Mouse (Mus musculus) forebrain, embryonic 16.5 days (tissue): ENCODE results near the gene Prkch. TPM values are rescaled to one million over a fixed set of nuclear protein-coding genes. Genes with fewer than 3 reads are reported as not detected.

Experiments
- ATAC-seq: fragments of 200-750 bp; cut with Nextera tagmentation; 2 replicates; pipeline ENCODE4 v1.8.0; 2017; ENCODE audit warnings: mild to moderate bottlenecking, moderate library complexity
- H3K27ac ChIP-seq: fragments of 300-500 bp; sonication (generic); 2 replicates; pipeline ENCODE4 v1.5.1; 2014; ENCODE audit warnings: low read length, control low read depth
- H3K27me3 ChIP-seq: fragments of 300-500 bp; sonication (generic); replicated peaks from 2 replicates; pipeline ENCODE4 v1.6.1; 2014; ENCODE audit warnings: low read length; ENCODE audit not compliant: control insufficient read depth, insufficient read depth
- H3K36me3 ChIP-seq: fragments of 300-500 bp; sonication (generic); 2 replicates; pipeline ENCODE4 v1.6.1; 2014; ENCODE audit not compliant: control insufficient read depth, insufficient read depth
- H3K4me1 ChIP-seq: fragments of 300-500 bp; sonication (generic); replicated peaks from 2 replicates; pipeline ENCODE4 v1.6.1; 2014; ENCODE audit warnings: low read length; ENCODE audit not compliant: control insufficient read depth, insufficient read depth
- H3K4me2 ChIP-seq: fragments of 300-500 bp; sonication (generic); 2 replicates; pipeline ENCODE4 v1.6.1; 2014; ENCODE audit warnings: mild to moderate bottlenecking, low read length, control low read depth
- H3K4me3 ChIP-seq: fragments of 300-500 bp; sonication (generic); replicated peaks from 2 replicates; pipeline ENCODE4 v1.5.1; 2014; ENCODE audit warnings: mild to moderate bottlenecking, low read length, control low read depth
- H3K9ac ChIP-seq: fragments of 300-500 bp; sonication (generic); replicated peaks from 2 replicates; pipeline ENCODE4 v1.6.1; 2014; ENCODE audit warnings: low read depth, low read length, control low read depth
- H3K9me3 ChIP-seq: fragments of 300-500 bp; sonication (generic); 2 replicates; pipeline ENCODE4 v1.6.1; 2016; ENCODE audit warnings: low read length; ENCODE audit not compliant: control insufficient read depth
- WGBS: fragments of 180-500 bp; shearing (Covaris S2); extraction: QIAGEN DNeasy Blood & Tissue Kit; methylation state at CpG from one replicate; pipeline ENCODE4 v1.1.7; 2014; 5-methylcytosine and 5-hydroxymethylcytosine counted together
- polyA plus RNA-seq: library from polyadenylated mRNA; unstranded; fragments of >200 nt; fragmentation: Nextera tagmentation; extraction: Ambion mirVana; gene quantifications from 2 replicates; pipeline ENCODE4 v1.2.1, GENCODE M21; 2015

The Prkch gene
- polyA plus RNA-seq, 1 experiment from 2014 or later, result 4.3 TPM

DNA sequence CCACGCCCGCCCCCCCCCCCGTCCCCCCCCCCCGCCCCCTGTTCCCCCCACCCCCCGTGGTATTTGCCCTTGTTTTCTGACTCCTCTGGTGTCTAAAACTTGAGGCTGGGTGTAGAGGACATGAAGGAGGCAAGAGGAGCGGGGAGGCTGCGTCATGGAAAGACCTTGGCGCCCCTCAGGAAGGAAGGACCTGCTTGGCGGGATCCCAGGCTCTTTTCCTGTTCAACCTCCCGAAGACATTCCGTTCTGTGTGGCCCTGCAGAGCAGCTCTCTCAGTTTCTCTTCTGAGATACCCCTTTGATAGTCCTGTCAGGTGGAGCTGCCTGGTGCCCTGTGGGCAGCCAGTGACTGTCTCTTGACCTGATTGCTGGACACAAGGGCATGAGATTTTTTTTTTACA lies 7.0 kb downstream of the Prkch start:
- Histone ChIP-seq H3K36me3 (no peaks in the 10 kb centered on the region), H3K4me1 (no peaks in the 10 kb centered on the region), H3K4me3 (no peak overlapping the region), H3K27me3 (peaks cover 5% of the 10 kb centered on the region; the same call in 1 of the 2 replicates), H3K9me3 (no peaks in the 10 kb centered on the region), H3K9ac (no peak overlapping the region), H3K4me2 (no peak overlapping the region), H3K27ac (no peak overlapping the region)
- 55% methylated on average over 10 of the region's 11 CpGs for WGBS
- no peak for ATAC-seq

DNA sequence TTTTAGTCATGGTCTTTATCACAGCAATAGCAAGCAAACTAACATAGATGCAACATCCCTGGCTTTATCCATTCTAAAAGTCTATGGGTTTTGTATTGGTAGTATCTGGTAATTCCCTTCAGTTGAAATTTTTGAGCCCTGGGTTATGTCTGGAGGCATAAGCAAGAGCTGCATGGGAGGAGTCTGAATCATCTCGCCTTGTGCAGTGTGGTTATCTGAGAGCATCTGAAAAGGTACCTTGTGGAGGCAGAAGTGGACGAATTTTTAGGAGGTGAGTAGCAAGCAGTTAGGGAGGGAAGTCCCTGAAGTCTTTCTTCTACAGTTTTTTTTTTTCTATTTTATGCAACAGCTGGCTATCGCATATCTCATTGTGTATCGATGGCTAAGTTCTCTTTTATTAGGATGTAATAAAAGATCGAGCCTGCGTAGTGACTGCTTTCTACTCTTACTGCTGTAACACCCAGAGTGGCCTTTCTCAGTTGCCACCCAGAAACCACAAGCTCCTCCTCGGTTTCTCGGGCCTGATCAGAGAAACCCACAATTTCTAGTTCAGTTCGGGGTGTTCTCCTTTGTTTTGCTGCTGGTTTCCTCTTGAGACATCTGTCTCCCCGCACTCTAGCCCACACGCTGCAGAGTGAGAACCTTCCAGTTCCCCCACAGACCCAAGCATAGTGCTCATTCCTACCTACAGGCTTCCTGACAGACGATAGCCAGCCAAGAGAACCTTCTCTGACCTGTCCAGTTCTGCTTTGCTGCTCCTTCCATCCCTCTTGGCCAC lies 8.6 kb downstream of the Prkch start:
- ATAC-seq, result no peak
- no peaks in the 10 kb centered on the region for H3K4me1 ChIP-seq
- H3K36me3 ChIP-seq, result no peaks in the 10 kb centered on the region
- H3K9me3 ChIP-seq, result no peaks in the 10 kb centered on the region
- H3K4me2 ChIP-seq, result no peak overlapping the region
- H3K27ac ChIP-seq, result no peak overlapping the region
- no peak overlapping the region for H3K4me3 ChIP-seq
- no peaks in the 10 kb centered on the region for H3K27me3 ChIP-seq
- H3K9ac ChIP-seq, result no peak overlapping the region
- WGBS, result 90% methylated on average over 12 of the region's 12 CpGs

DNA sequence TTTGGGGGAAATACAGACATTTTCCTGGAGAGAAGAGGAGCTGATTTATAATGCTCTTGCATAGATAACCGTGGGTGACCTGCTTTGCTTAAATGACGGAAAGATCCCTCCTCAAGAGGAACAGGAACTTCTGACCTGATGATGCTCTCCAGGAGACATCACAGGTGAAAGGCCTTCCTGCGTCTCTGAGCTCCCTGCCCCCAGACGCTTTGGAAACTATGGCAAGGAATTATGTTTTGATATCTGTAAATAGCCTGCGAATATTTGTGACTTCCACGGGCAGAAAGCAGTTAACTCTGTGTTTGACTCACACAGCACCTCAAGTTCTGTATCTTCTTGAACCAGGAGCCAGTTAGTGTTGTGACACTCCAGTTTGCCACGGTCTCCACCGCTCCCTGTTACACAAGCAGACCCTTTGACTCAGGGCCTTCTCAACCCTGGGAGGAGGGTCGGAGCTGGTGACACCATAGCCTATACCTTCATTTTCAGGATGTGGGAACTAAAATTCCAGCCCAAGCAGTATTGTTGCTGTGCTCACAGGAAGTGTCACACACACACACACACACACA lies 9.7 kb downstream of the Prkch start:
- no peaks in the 10 kb centered on the region for H3K27me3 ChIP-seq
- ATAC-seq, result no peak
- no peaks in the 10 kb centered on the region for H3K9me3 ChIP-seq
- no peaks in the 10 kb centered on the region for H3K4me1 ChIP-seq
- H3K4me2 ChIP-seq, result no peak overlapping the region
- no peaks in the 10 kb centered on the region for H3K36me3 ChIP-seq
- 94% methylated on average over 9 of the region's 9 CpGs for WGBS
- no peak overlapping the region for H3K4me3 ChIP-seq
- no peak overlapping the region for H3K9ac ChIP-seq
- no peak overlapping the region for H3K27ac ChIP-seq

DNA sequence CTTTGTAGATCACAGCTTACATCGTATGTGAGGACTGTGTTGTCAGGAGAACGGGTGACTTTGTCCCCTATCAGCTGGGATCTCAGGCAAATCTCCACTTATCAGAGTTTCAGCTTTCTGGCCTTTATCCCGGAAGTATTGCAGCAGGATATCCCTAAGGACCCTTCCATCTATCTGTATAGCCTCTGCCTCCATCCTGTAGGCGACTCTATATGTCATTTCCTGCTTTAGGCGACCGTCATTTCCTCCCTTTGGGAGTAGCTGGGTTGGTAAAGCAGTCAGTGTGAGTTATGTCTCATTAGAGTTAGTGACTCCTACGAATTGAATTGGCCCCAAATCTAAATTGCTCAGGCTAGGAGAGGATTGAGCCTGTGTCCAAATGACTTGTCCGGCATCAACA lies 10.6 kb downstream of the Prkch start:
- WGBS, result 83% methylated on average over 8 of the region's 8 CpGs
- Histone ChIP-seq H3K9me3 (no peaks in the 10 kb centered on the region), H3K36me3 (no peaks in the 10 kb centered on the region), H3K4me1 (no peaks in the 10 kb centered on the region), H3K27me3 (no peaks in the 10 kb centered on the region), H3K27ac (no peak overlapping the region), H3K9ac (no peak overlapping the region), H3K4me3 (no peak overlapping the region), H3K4me2 (no peak overlapping the region)
- ATAC-seq, result no peak

DNA sequence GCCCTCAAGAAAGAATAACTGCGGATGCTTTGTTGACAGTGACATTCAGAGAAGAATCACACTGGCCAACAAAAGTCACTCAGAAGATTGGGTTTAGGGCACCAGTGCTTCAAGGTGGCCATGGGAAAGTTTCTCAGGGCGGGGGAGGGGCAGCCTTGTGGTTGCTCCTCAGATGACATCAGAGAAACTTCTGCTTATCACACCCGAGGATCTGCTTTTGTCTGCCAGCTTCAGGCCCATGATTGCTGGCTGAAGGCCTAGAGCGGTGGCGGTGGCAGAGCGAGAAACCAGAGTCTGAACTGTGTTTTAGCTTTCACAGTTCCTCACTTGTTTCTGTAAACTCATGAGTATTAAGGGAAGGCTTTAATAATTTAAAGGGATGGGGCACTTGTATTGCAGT lies 13.6 kb downstream of the Prkch start:
- Histone ChIP-seq H3K36me3 (no peaks in the 10 kb centered on the region), H3K27ac (no peak overlapping the region), H3K9ac (no peak overlapping the region), H3K9me3 (no peaks in the 10 kb centered on the region), H3K4me3 (no peak overlapping the region), H3K27me3 (no peaks in the 10 kb centered on the region), H3K4me1 (no peaks in the 10 kb centered on the region), H3K4me2 (no peak overlapping the region)
- 59% methylated on average over 6 of the region's 6 CpGs for WGBS
- ATAC-seq, result no peak

GRCm38 (mm10) chr12:73600457-73600856 lies 15.9 kb downstream of the Prkch start:
- no peak for ATAC-seq
- 64% methylated on average over 4 of the region's 4 CpGs for WGBS
- no peak overlapping the region for H3K27ac ChIP-seq
- no peaks in the 10 kb centered on the region for H3K27me3 ChIP-seq
- no peaks in the 10 kb centered on the region for H3K9me3 ChIP-seq
- no peak overlapping the region for H3K4me2 ChIP-seq
- H3K9ac ChIP-seq, result no peak overlapping the region
- H3K36me3 ChIP-seq, result no peaks in the 10 kb centered on the region
- no peaks in the 10 kb centered on the region for H3K4me1 ChIP-seq
- no peak overlapping the region for H3K4me3 ChIP-seq

- H3K27me3 ChIP-seq, result no peaks in the 10 kb centered on the region
- H3K4me1 ChIP-seq, result no peaks in the 10 kb centered on the region
- H3K4me2 ChIP-seq, result no peak overlapping the region
- H3K27ac ChIP-seq, result no peak overlapping the region
- ATAC-seq, result no peak
- no peaks in the 10 kb centered on the region for H3K36me3 ChIP-seq
- H3K9ac ChIP-seq, result no peak overlapping the region
- no peaks in the 10 kb centered on the region for H3K9me3 ChIP-seq
- 87% methylated on average over 7 of the region's 7 CpGs for WGBS
- no peak overlapping the region for H3K4me3 ChIP-seq
Measured at GRCm38 (mm10) chr12:73602974-73603373, 18.4 kb downstream of the Prkch start.

- 93% methylated on average over 6 of the region's 6 CpGs for WGBS
- Histone ChIP-seq H3K4me3 (no peak overlapping the region), H3K9me3 (no peaks in the 10 kb centered on the region), H3K36me3 (no peaks in the 10 kb centered on the region), H3K4me2 (no peak overlapping the region), H3K9ac (no peak overlapping the region), H3K4me1 (no peaks in the 10 kb centered on the region), H3K27ac (no peak overlapping the region), H3K27me3 (no peaks in the 10 kb centered on the region)
- ATAC-seq, result no peak
Measured at GRCm38 (mm10) chr12:73603653-73604052, 19.1 kb downstream of the Prkch start.

GRCm38 (mm10) chr12:73604762-73605161 lies 20.2 kb downstream of the Prkch start:
- Histone ChIP-seq H3K9me3 (no peaks in the 10 kb centered on the region), H3K9ac (no peak overlapping the region), H3K4me3 (no peak overlapping the region), H3K4me2 (no peak overlapping the region), H3K36me3 (no peaks in the 10 kb centered on the region), H3K27me3 (no peaks in the 10 kb centered on the region), H3K4me1 (no peaks in the 10 kb centered on the region), H3K27ac (no peak overlapping the region)
- 68% methylated on average over 12 of the region's 12 CpGs for WGBS
- no peak for ATAC-seq
